Comparison of ENCODE assay signal across 20 mouse cellular contexts in genomic region chr4:141830381-141830780, GRCm38 (mm10). TPM values are rescaled to one million over a fixed set of nuclear protein-coding genes. Genes with fewer than 3 reads are reported as not detected.
DNase-seq lines count a peak whose midpoint lies in the region.
"Had no signal": no experiment of that assay in that cellular context is flagged by ENCODE, and none has a peak within 500 bp of the region (broad histone marks: within the 10 kb centered on the region; RNA-seq: fewer than 3 reads in every experiment).

No protein-coding gene starts in this region.

- intact Hi-C loops in heart, postnatal 14 days (cut with DNase I), result no loop called here

- peak; percentile 68 for DNase-seq in heart, adult 11 months
- no peak for DNase-seq in heart, postnatal 14 days
- DNase-seq in ES-CJ7 (ENCODE audit: low read depth, low spot score), result peak; percentile 41
- peak; percentile 66 for DNase-seq in brain, adult 2 months (ENCODE audit: low read depth, low spot score)
- DNase-seq in kidney, postnatal 36 days, result no peak
- no peak for DNase-seq in right cerebral cortex, postnatal 25 days
- DNase-seq: adrenal gland, adult 2 months; adrenal gland, postnatal 14 days; B cell, adult 2 months; cerebellum, adult 11-12 months; cerebellum, adult 9-10 months; cerebellum, postnatal 14 days; gastrocnemius, postnatal 14 days; heart, adult 2 months; kidney, adult 2 months had no signal

RNA-seq across cellular contexts. Expression of gene Cela2a, which starts 4.4 kb away (rescaled TPM):
- total RNA-seq in heart, postnatal 14 days (2021), result not detected
- total RNA-seq: adrenal gland, adult 2 months; gastrocnemius, postnatal 14 days; heart, adult 2 months; heart, postnatal 25 days; hematopoietic stem cell, adult 5-6 weeks had no signal

RNA-seq across cellular contexts. Expression of gene Ctrc, which starts 15.8 kb away (rescaled TPM):
- not detected for total RNA-seq in heart, postnatal 14 days (2021)
- total RNA-seq: adrenal gland, adult 2 months; adrenal gland, postnatal 14 days; CH12.LX; ES-E14; gastrocnemius, adult 18-20 months; gastrocnemius, postnatal 14 days; heart, adult 2 months; heart, postnatal 25 days; hematopoietic stem cell, adult 5-6 weeks had no signal

RNA-seq across cellular contexts. Expression of gene Casp9, which starts 37.0 kb away (rescaled TPM):
- 1 to 10 TPM; 7.7 to 9.5 TPM for total RNA-seq in heart, postnatal 14 days (2021)

RNA-seq across cellular contexts. Expression of gene Dnajc16, which starts 39.6 kb away (rescaled TPM):
- total RNA-seq in heart, postnatal 14 days (2021), result 10 to 100 TPM; 18.4 to 18.5 TPM

RNA-seq across cellular contexts. Expression of gene Efhd2, which starts 44.3 kb away (rescaled TPM):
- 10 to 100 TPM; 22.1 to 22.6 TPM for total RNA-seq in heart, postnatal 14 days (2021)

Comparison
In these comparisons a context has a peak if more than half of its experiments do, and no peak if none do; other contexts are left out.
1. DNase-seq: peak in heart, adult 11 months (single experiment), ES-CJ7 (single experiment) and brain, adult 2 months (single experiment); none in heart, postnatal 14 days (0 of 2), kidney, postnatal 36 days (0 of 2) and right cerebral cortex, postnatal 25 days (single experiment).